Mouse (Mus musculus) right cerebral cortex, postnatal 14 days (tissue): ENCODE data around the gene Ap2a1.
A peak's percentile ranks its signal among the peaks of the same experiment; 100 is the strongest.

Experiments
- DNase-seq: peaks from one replicate; pipeline ENCODE4 v3.0.0; 2022

Gene Ap2a1

DNA sequence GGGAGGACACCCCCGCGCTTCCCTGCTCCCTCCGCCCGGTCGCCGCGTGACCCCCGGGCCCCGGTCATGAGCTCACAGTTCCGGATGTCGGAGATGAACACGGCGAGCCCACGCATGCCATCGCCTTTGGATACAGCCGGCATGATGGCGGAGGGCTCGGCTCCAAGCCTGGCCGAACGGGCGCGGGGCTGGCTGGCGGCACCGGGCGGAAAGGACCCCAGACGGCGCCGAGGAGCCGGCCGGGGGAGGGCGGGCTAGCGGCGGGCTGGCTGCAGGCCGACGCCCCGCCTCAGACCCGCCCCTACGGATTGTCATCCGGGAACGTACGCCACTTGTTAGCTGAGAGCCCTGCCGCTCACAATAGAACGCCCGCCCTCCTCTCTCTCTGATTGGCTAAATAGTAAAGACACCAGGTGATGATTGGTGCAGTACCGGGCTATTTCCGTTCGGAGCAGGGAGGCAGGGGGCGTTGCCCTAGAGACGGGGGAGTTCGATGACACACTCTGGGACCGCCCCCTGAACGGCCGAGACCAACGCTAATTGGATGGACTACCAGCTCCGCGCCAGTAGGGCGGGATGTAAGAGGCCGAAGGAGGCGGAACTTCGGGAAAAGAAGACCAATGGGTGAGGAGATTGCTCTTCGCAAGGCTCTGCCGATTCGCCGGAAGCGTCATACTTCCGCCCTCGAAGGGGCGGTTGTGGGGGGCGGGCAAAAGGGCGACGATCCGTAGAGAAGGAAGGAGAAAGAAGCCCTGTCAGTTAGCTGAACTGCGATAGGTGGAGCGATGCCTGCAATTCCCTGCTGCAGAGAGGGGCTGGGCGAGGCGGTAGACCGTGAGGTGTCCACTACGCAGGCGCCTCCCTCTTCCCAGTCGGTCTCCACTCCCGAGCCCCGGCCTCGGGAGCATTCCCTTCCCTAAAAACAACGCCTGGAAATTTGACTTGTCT, at the start of gene Ap2a1:
Gene Ap2a1, minus strand, starts transcription at position 293 of the 948 bp plus-strand sequence.
- DNase-seq: peak; percentile 98

DNA sequence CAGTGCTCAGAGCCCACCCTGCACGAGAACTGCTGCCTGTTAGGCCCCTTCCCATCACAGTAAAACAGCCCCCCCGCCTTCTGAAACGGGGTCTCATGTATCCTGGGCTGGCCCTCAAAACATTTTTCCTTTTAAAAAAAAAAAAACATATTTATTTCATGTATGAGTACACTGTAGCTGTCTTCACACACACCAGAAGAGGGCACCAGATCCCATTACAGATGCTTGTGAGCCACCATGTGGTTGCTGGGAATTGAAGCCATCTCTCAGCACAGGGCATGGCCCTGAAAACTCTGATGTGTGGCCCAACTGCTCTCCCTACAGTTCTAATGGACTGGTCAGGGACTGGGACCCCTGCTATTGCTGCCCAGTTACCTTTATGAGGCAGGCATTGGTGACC, 49.0 kb upstream of the Ap2a1 start:
- DNase-seq: no peak

GRCm38 (mm10) chr7:44975117-44975419, 45.8 kb upstream of the Ap2a1 start:
- no peak for DNase-seq

- DNase-seq: peak; percentile 92
Measured at GRCm38 (mm10) chr7:44974383-44975116, 45.3 kb upstream of the Ap2a1 start, which contains the start of gene Cpt1c. Gene Cpt1c, minus strand, starts transcription at chr7:44974851.

GRCm38 (mm10) chr7:44973415-44974130, 44.3 kb upstream of the Ap2a1 start:
- no peak for DNase-seq

GRCm38 (mm10) chr7:44971142-44971541, 41.8 kb upstream of the Ap2a1 start:
- no peak for DNase-seq

DNA sequence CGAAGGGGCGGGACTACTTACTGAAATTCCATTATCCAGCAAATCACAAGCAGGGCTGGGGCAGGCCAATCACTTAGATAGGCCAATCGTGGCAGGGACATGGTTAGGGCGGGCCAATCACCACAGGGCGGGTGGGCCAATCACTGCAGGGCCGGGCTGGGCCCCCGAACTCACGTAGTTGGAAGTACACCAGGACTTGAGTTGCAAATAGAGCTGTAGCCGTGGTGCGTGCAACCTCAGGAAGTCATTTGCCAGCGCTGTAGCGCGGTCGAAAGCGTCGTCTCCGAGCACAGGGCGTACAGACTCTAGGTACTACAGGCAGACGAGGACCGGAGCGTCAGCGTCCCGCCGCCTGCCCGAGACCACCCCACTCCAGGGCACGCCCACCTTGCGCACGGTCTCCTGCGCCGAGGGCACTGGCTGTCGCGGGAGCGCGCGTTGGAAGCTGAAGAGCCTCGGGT, 41.0 kb upstream of the Ap2a1 start:
- peak; percentile 78 for DNase-seq

GRCm38 (mm10) chr7:44966638-44967037, 37.3 kb upstream of the Ap2a1 start:
- no peak for DNase-seq

DNA sequence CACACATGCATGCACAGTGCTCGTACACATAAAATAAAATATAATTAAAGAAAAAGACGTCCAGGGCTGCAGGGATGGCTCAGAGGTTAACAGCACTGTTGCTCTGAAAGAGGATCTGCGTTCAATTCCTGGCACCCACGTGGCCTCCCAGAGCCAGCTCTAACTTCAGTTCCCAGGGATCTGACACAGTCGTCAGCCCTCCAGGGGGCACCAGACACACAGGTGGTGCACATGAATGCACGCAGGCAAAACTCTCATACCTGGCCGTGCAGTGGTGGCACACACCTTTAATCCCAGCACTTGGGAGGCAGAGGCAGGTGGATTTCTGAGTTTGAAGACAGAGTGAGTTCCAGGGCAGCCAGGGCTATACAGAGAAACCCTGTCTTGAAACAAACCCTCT, 36.7 kb upstream of the Ap2a1 start:
- DNase-seq: no peak

- DNase-seq: peak; percentile 3
Measured at GRCm38 (mm10) chr7:44964990-44965389, 35.7 kb upstream of the Ap2a1 start.

DNA sequence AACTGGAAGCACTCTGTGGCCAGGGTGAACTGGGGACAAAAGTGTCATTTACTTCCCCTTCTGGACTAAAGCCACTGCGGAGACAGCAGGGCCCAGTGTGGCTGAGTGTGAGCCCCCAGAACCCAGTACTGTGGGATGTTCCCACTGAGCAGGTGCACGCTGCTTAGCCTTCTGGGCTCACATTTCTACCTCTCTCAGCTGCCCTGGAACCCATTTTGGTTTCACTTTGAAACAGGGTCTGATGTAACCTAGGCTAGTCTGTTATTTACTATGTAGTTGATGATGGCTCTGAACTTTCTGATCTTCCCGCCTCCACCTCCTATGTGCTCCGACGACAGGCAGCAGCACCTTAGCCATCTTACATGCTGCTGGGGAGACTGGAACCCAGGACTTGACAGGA, 33.5 kb upstream of the Ap2a1 start:
- DNase-seq: no peak

GRCm38 (mm10) chr7:44962337-44962736, 33.0 kb upstream of the Ap2a1 start:
- DNase-seq: no peak

GRCm38 (mm10) chr7:44960512-44960910, 31.2 kb upstream of the Ap2a1 start:
- no peak for DNase-seq

- no peak for DNase-seq
Measured at GRCm38 (mm10) chr7:44959874-44960511, 30.7 kb upstream of the Ap2a1 start.

DNA sequence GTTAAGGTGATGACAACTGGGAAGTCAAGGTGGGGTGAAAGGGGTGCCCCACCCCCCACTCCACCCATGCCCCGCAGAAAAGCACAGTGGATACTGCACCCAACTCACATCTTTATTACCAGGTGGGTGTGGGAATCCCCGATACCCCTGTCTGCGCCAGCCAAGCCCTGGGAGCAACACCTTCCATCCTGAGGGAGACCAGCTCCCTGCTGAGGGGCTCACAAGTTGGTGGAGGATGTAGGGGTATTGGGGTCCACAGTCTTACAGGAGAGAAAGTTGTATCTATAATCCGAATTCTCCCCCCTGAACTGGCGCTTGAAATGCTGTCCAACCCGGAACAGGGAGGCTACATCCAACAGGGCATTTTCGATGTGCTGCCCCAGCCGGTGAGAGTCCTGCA, 30.0 kb upstream of the Ap2a1 start:
- no peak for DNase-seq

DNA sequence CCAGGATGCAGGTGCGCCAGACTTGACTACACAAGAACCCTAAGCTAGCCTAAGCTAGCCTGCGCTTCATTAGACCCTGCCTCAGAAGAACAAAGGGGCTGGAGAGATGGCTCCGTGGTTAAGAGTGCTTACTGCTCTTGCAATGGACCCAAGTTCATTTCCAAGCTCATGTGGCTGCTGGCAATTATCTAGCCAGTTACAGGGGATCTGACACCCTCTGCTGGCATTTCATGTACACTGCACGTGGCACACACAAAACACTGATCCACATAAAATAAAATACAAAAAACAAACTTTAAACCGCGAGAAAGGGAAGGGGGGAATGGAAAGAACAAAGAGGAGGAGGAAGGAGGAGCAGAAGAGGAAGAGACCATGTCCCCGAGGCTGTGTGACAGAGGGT, 28.9 kb upstream of the Ap2a1 start:
- DNase-seq: no peak

- no peak for DNase-seq
Measured at GRCm38 (mm10) chr7:44957183-44957835, 28.0 kb upstream of the Ap2a1 start.

- no peak for DNase-seq
Measured at GRCm38 (mm10) chr7:44956266-44956665, 27.0 kb upstream of the Ap2a1 start.

DNA sequence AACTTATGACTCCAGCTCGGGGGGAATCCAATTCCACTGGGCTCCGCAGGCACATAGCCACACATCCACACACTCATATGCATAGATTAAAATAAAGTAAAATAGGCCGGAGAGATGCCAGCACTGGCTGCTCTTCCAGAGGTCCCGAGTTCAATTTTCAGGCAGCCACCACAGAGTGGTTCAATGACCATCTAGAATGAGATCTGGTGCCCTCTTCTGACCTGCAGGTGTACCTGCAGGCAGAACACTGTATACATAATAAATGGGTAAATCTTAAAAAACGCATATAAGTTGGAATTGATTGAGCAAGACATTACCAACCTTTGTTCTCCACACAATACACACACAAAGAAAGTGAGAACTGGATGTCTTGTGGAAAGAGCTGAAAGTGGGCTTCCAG, 26.3 kb upstream of the Ap2a1 start:
- DNase-seq: no peak

GRCm38 (mm10) chr7:44954091-44954885, 25.0 kb upstream of the Ap2a1 start:
- DNase-seq: no peak

DNA sequence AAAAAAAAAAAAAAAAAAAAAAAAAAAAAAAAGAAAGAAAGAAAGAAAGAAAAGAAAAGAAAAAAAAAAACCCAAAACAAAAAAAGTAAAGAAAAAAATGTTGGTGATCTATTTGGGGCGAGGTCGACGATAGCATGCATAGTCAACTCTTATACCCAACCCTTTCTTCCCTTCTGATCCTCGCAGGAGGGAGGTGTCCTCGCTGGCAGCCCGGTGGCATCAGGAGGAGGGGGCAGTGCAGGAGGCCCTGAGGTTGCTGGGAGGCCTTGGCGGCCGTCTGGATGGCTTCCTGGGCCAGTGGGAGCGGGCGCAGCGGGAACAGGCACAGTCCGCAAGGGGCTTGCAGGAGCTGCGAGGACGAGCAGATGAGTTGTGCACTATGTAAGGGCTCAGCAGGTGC, 24.3 kb upstream of the Ap2a1 start:
- no peak for DNase-seq
